Mouse (Mus musculus) embryonic facial prominence, embryonic 14.5 days (tissue): Measurements from ENCODE around the gene Hspb7. TPM values are rescaled to one million over a fixed set of nuclear protein-coding genes. Genes with fewer than 3 reads are reported as not detected.

Experiments
- ATAC-seq: fragments of 200-750 bp; cut with Nextera tagmentation; 2 replicates; pipeline ENCODE4 v1.8.0; 2017; ENCODE audit warnings: low read depth, moderate number of reproducible peaks, moderate TSS enrichment
- DNase-seq: peaks from one replicate; pipeline ENCODE4 v3.0.0-alpha.2; 2015; ENCODE audit warnings: low spot score
- H3K27ac ChIP-seq: fragments of 300-500 bp; sonication (generic); replicated peaks from 2 replicates; pipeline ENCODE4 v1.5.1; 2014; ENCODE audit warnings: low read depth, mild to moderate bottlenecking, low read length, moderate library complexity
- H3K27me3 ChIP-seq: fragments of 300-500 bp; sonication (generic); replicated peaks from 2 replicates; pipeline ENCODE4 v1.6.1; 2014; ENCODE audit warnings: low read length; ENCODE audit not compliant: control insufficient read depth, insufficient read depth
- H3K36me3 ChIP-seq: fragments of 300-500 bp; sonication (generic); 2 replicates; pipeline ENCODE4 v1.6.1; 2014; ENCODE audit warnings: low read length, mixed read lengths; ENCODE audit not compliant: control insufficient read depth, insufficient read depth
- H3K4me1 ChIP-seq: fragments of 300-500 bp; sonication (generic); 2 replicates; pipeline ENCODE4 v1.6.1; 2014; ENCODE audit warnings: antibody characterized with exemption, low read length; ENCODE audit not compliant: control insufficient read depth, insufficient read depth
- H3K4me2 ChIP-seq: fragments of 300-500 bp; sonication (generic); 2 replicates; pipeline ENCODE4 v1.6.1; 2014; ENCODE audit warnings: low read depth, mild to moderate bottlenecking, low read length, moderate library complexity, mixed read lengths
- H3K4me3 ChIP-seq: fragments of 300-500 bp; sonication (generic); 2 replicates; pipeline ENCODE4 v1.5.1; 2014; ENCODE audit warnings: low read depth, mild to moderate bottlenecking, low read length
- H3K9ac ChIP-seq: fragments of 300-500 bp; sonication (generic); 2 replicates; pipeline ENCODE4 v1.6.1; 2014; ENCODE audit warnings: low read depth, mild to moderate bottlenecking, low read length, moderate library complexity, mixed read lengths
- H3K9me3 ChIP-seq: fragments of 300-500 bp; sonication (generic); 2 replicates; pipeline ENCODE4 v1.6.1; 2016; ENCODE audit warnings: low read length; ENCODE audit not compliant: control insufficient read depth
- WGBS: fragments of 180-500 bp; shearing (Covaris S2); extraction: QIAGEN DNeasy Blood & Tissue Kit; methylation state at CpG from one replicate; pipeline ENCODE4 v1.1.7; 2014; 5-methylcytosine and 5-hydroxymethylcytosine counted together
- polyA plus RNA-seq: library from polyadenylated mRNA; unstranded; fragments of >200 nt; fragmentation: Nextera tagmentation; extraction: Ambion mirVana; gene quantifications from 2 replicates; pipeline ENCODE4 v1.2.1, GENCODE M21; 2014

The Hspb7 gene
- polyA plus RNA-seq, 1 experiment from 2014 or later: 8.8 TPM

DNA sequence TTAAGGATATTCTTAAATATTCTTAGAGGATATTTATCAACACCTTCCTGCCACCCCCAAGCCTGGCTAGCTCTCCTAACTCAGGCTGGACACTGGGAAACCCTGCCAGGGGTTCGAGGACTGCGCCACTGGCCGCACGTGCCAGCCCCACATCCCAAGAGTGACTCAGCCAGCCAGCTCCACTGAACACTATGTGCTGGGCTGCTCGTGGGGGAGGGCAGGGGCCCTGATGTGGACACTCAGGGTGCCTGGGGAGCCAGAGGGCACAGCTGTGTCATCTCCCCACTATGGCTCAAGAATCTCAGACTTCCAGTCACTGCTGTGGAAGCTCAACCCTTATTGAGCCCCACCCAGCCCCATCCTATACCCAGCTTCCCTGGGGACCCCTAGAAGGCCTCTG lies 2.7 kb downstream of the Hspb7 start:
- Histone ChIP-seq H3K4me3 (no peak overlapping the region), H3K9me3 (no peaks in the 10 kb centered on the region), H3K27ac (no peak overlapping the region), H3K4me1 (peaks cover 7% of the 10 kb centered on the region), H3K9ac (no peak overlapping the region), H3K4me2 (no peak overlapping the region), H3K36me3 (no peaks in the 10 kb centered on the region), H3K27me3 (no peaks in the 10 kb centered on the region)
- no peak for ATAC-seq
- no peak for DNase-seq
- WGBS: 82% methylated on average over 5 of the region's 5 CpGs

GRCm38 (mm10) chr4:141423691-141424431 lies 3.3 kb downstream of the Hspb7 start:
- H3K27me3 ChIP-seq: no peaks in the 10 kb centered on the region

GRCm38 (mm10) chr4:141425484-141426479 lies 5.2 kb downstream of the Hspb7 start:
- peak overlapping the region; percentile 67; the same call in 1 of the 2 replicates for H3K27ac ChIP-seq
- H3K4me1 ChIP-seq: peaks cover 7% of the 10 kb centered on the region
- WGBS: 3% methylated on average over 27 of the region's 36 CpGs
- peak overlapping the region; percentile 84 for H3K4me2 ChIP-seq
- DNase-seq (peak; percentile 86), ATAC-seq (peak; percentile 94)
- no peaks in the 10 kb centered on the region for H3K9me3 ChIP-seq
- peak overlapping the region; percentile 58 for H3K9ac ChIP-seq
- H3K4me3 ChIP-seq: peak overlapping the region; percentile 44
- H3K27me3 ChIP-seq: no peaks in the 10 kb centered on the region
- H3K36me3 ChIP-seq: no peaks in the 10 kb centered on the region

More at GRCm38 (mm10) chr4:141423691-141424431, 3.3 kb downstream of the Hspb7 start:
- Histone ChIP-seq H3K27ac (no peak overlapping the region), H3K4me1 (peaks cover 7% of the 10 kb centered on the region), H3K36me3 (no peaks in the 10 kb centered on the region), H3K4me3 (no peak overlapping the region), H3K4me2 (no peak overlapping the region), H3K9ac (no peak overlapping the region), H3K9me3 (no peaks in the 10 kb centered on the region)
- ATAC-seq: no peak
- 79% methylated on average over 9 of the region's 13 CpGs for WGBS
- no peak for DNase-seq

DNA sequence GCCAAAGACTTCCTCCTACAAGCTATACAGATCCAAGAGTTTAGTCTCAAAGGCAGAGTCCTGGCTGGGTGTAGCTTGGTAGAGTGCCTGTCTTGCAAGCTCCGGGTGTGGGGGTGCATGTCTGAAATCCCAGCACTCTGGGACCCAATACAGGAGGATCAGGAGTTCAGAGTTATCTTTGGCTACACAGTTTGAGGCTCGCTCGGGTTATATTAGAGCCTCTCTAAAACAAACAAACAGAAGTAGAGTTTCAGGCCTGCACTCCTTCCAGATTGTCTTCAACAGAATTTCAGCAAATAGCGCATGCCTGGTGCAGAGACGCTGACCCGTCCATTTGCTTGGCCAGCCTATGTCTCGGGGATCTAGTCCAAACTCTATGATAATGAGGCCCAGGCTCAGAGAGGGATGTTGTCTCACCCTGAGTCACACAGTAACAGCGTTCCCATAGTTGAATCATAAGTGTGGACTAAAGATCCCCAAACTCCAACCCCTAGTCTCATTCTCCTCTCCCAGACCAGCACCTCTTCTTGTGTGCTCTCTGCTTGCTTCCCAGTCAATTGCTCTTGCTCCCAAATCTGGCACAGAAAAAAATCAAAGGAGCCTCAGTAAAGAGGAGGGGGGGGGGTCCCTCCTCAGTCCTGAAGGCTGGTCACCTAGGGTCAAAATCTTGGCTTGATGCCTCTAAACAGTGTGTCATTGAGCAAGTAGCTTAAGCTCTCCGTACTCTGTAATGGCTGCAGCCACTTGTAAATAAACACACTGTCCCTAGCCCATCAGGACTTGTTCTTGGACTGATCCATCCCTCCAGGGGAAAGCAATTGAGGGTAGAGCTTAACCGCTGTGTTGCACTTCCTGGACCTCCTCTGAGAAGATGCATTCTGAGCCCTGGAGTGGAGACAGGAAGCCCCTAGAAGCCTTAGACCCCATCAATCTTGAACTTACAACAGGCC lies 6.5 kb downstream of the Hspb7 start:
- Histone ChIP-seq H3K4me3 (no peak overlapping the region), H3K9ac (no peak overlapping the region), H3K4me1 (peaks cover 7% of the 10 kb centered on the region; the same call in 1 of the 2 replicates), H3K27ac (0 out of 2 replicates have a peak overlapping the region, but pooled peaks have one; percentile 42), H3K9me3 (no peaks in the 10 kb centered on the region), H3K4me2 (peak overlapping the region; percentile 84), H3K36me3 (no peaks in the 10 kb centered on the region), H3K27me3 (no peaks in the 10 kb centered on the region)
- ATAC-seq (no peak), DNase-seq (peak; percentile 20)
- 63% methylated on average over 10 of the region's 10 CpGs for WGBS

DNA sequence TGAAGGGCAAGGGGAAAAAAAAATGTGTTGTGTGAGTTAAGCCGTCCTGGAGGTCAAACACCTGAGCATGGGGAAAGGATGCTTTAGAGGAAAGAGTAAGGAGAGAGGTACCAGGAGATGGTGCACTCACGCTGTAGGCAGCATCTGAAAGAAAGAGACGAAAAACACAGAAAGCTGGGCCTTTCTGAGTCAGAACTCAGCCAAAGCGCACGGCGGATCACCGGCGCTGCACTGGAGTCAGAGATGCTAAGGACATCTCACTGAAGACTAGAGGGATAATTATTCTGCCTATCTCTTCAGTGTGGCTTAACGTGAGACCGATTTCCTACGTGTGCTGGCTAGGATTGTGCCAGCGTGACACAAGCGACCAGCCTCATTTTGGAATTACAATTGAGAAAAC lies 7.3 kb downstream of the Hspb7 start:
- H3K9me3 ChIP-seq: no peaks in the 10 kb centered on the region
- H3K27ac ChIP-seq: no peak overlapping the region
- H3K27me3 ChIP-seq: no peaks in the 10 kb centered on the region
- H3K4me2 ChIP-seq: no peak overlapping the region
- no peak overlapping the region for H3K9ac ChIP-seq
- no peaks in the 10 kb centered on the region for H3K36me3 ChIP-seq
- H3K4me1 ChIP-seq: peaks cover 7% of the 10 kb centered on the region; the same call in 1 of the 2 replicates
- WGBS: 84% methylated on average over 13 of the region's 13 CpGs
- ATAC-seq: no peak
- no peak for DNase-seq
- no peak overlapping the region for H3K4me3 ChIP-seq

GRCm38 (mm10) chr4:141429381-141429780 lies 8.8 kb downstream of the Hspb7 start:
- no peaks in the 10 kb centered on the region for H3K9me3 ChIP-seq
- no peaks in the 10 kb centered on the region for H3K27me3 ChIP-seq
- H3K4me3 ChIP-seq: no peak overlapping the region
- H3K9ac ChIP-seq: no peak overlapping the region
- ATAC-seq: no peak
- H3K27ac ChIP-seq: no peak overlapping the region
- WGBS: 76% methylated on average over 6 of the region's 6 CpGs
- H3K36me3 ChIP-seq: no peaks in the 10 kb centered on the region
- peaks cover 7% of the 10 kb centered on the region; the same call in 1 of the 2 replicates for H3K4me1 ChIP-seq
- DNase-seq: no peak
- no peak overlapping the region for H3K4me2 ChIP-seq

GRCm38 (mm10) chr4:141429847-141430246 lies 9.3 kb downstream of the Hspb7 start:
- no peak for ATAC-seq
- no peak for DNase-seq
- WGBS: 49% methylated on average over 9 of the region's 9 CpGs
- no peaks in the 10 kb centered on the region for H3K36me3 ChIP-seq
- H3K27ac ChIP-seq: no peak overlapping the region
- no peak overlapping the region for H3K4me2 ChIP-seq
- H3K4me1 ChIP-seq: peaks cover 7% of the 10 kb centered on the region; the same call in 1 of the 2 replicates
- no peaks in the 10 kb centered on the region for H3K27me3 ChIP-seq
- no peak overlapping the region for H3K4me3 ChIP-seq
- no peaks in the 10 kb centered on the region for H3K9me3 ChIP-seq
- H3K9ac ChIP-seq: no peak overlapping the region

DNA sequence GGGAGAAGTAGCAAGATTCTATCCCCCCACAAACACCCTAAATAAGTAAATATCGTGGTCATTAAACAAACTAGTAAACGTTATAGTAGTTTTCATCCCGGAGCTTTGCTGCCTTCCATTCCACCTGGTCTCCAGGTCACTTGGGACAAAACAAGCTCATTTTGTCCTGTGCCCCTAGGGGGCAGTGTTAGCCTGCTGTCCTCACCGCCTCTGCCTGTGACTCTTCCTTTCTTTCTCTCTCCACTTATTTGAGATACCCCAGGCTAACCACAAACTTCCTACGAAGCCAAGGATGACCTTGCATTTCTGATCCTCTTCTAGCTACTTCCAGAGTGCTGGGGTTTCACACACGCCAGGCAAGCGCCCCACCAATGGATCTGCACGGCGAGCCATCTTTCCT lies 10.4 kb downstream of the Hspb7 start:
- H3K27ac ChIP-seq: no peak overlapping the region
- no peak overlapping the region for H3K4me3 ChIP-seq
- H3K36me3 ChIP-seq: no peaks in the 10 kb centered on the region
- no peak overlapping the region for H3K4me2 ChIP-seq
- no peaks in the 10 kb centered on the region for H3K9me3 ChIP-seq
- H3K27me3 ChIP-seq: no peaks in the 10 kb centered on the region
- ATAC-seq: no peak
- DNase-seq: peak; percentile 62
- peaks cover 3% of the 10 kb centered on the region; the same call in 1 of the 2 replicates for H3K4me1 ChIP-seq
- WGBS: 41% methylated on average over 9 of the region's 9 CpGs
- H3K9ac ChIP-seq: no peak overlapping the region
